Mouse (Mus musculus) intestine, embryonic 14.5 days (tissue): ENCODE measurements around the gene Zc3h12d. TPM values are rescaled to one million over a fixed set of nuclear protein-coding genes. Genes with fewer than 3 reads are reported as not detected.
A peak's percentile ranks its signal among the peaks of the same experiment; 100 is the strongest.

ENCODE experiments used
- ATAC-seq: fragments of 200-750 bp; cut with Nextera tagmentation; replicated peaks from 2 replicates; pipeline ENCODE4 v1.8.0; 2017; ENCODE audit warnings: low read depth, moderate number of reproducible peaks, moderate TSS enrichment, moderate library complexity; ENCODE audit not compliant: low FRiP score, low TSS enrichment
- DNase-seq: peaks from one replicate; pipeline ENCODE4 v3.0.0-alpha.2; 2018; ENCODE audit warnings: low spot score
- H3K27ac ChIP-seq: fragments of 300-500 bp; sonication (generic); 2 replicates; pipeline ENCODE4 v1.5.1; 2014; ENCODE audit warnings: low read depth, mild to moderate bottlenecking, control low read depth
- H3K27me3 ChIP-seq: fragments of 300-500 bp; sonication (generic); replicated peaks from 2 replicates; pipeline ENCODE4 v1.6.1; 2014; ENCODE audit warnings: low read length, control low read depth; ENCODE audit not compliant: control insufficient read depth, insufficient read depth
- H3K36me3 ChIP-seq: fragments of 300-500 bp; sonication (generic); 2 replicates; pipeline ENCODE4 v1.6.1; 2014; ENCODE audit warnings: low read length, control low read depth; ENCODE audit not compliant: control insufficient read depth, insufficient read depth
- H3K4me1 ChIP-seq: fragments of 300-500 bp; sonication (generic); replicated peaks from 2 replicates; pipeline ENCODE4 v1.6.1; 2014; ENCODE audit warnings: low read length, control low read depth, mixed read lengths; ENCODE audit not compliant: control insufficient read depth, insufficient read depth
- H3K4me2 ChIP-seq: fragments of 300-500 bp; sonication (generic); 2 replicates; pipeline ENCODE4 v1.6.1; 2014; ENCODE audit warnings: low read length
- H3K4me3 ChIP-seq: fragments of 300-500 bp; sonication (generic); 2 replicates; pipeline ENCODE4 v1.5.1; 2014; ENCODE audit warnings: low read depth, low read length, control low read depth, mixed read lengths
- H3K9ac ChIP-seq: fragments of 300-500 bp; sonication (generic); 2 replicates; pipeline ENCODE4 v1.6.1; 2014; ENCODE audit warnings: mild to moderate bottlenecking, low read length
- H3K9me3 ChIP-seq: fragments of 300-500 bp; sonication (generic); 2 replicates; pipeline ENCODE4 v1.6.1; 2016; ENCODE audit warnings: low read length, control low read depth; ENCODE audit not compliant: control insufficient read depth
- WGBS: fragments of 180-500 bp; shearing (Covaris S2); extraction: QIAGEN DNeasy Blood & Tissue Kit; methylation state at CpG from one replicate; pipeline ENCODE4 v1.1.7; 2014; 5-methylcytosine and 5-hydroxymethylcytosine counted together
- polyA plus RNA-seq: library from polyadenylated mRNA; unstranded; fragments of >200 nt; fragmentation: Nextera tagmentation; extraction: Ambion mirVana; gene quantifications from 2 replicates; pipeline ENCODE4 v1.2.1, GENCODE M21; 2014

Gene Zc3h12d
- polyA plus RNA-seq = 0.13 and 0.23 TPM in 2 replicates

DNA sequence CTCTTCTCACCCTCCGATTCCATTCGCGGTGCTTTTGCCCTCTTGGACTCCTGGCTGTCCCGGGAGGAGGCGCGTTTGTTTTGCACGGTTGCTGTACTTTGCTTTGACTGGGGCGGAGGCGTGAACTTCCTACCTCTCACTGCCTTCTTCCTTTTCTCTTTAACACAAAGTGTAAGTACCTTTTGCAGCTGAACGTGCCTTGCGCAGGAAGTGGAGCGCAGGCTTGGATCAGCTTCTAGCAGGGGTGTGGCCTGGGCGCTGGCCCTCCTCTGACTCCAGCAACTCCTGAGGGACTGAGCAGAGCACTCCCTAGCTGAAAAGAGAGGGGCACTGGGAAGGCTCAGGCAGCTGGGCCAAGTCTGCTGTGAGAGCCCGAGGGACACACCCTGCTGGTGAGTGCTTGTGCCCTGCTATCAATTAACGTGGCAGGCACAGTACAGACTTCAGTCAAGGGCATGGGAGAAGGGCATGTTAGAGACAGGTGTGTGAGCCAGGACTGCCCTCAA is at the start of gene Zc3h12d:
Gene Zc3h12d, plus strand, starts transcription at position 300 of the 506 bp plus-strand sequence.
- no peaks in the 10 kb centered on the region for H3K27me3 ChIP-seq
- no peaks in the 10 kb centered on the region for H3K36me3 ChIP-seq
- DNase-seq = peak; percentile 74
- no peaks in the 10 kb centered on the region for H3K4me1 ChIP-seq
- peak within 1 kb of the TSS; percentile 17; the same call in 1 of the 2 replicates for H3K4me3 ChIP-seq
- H3K9ac ChIP-seq = no peak within 1 kb of the TSS
- WGBS = 2% methylated on average over 15 of the region's 15 CpGs
- peak; percentile 81 for ATAC-seq
- no peaks in the 10 kb centered on the region for H3K9me3 ChIP-seq
- no peak within 1 kb of the TSS for H3K27ac ChIP-seq
- H3K4me2 ChIP-seq = peak within 1 kb of the TSS; percentile 45

DNA sequence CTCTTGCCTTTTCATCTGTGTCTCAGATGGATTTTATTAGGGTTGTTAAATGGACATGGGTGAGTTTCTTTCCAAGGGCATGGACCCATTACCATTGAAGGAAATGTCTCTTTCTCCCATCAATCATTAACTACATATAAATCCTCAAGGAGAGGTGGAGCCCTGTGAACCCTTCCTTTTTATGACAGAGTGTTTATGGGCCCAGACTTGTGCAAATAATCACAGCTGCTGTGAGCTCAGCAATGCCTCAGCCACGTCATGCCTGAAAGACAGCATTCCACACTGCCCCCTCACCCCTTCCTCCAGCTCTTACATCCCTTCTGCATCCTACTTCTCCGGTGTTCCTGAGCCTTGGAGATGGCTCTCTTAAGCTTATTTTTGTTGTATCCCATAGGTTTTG is 45.0 kb upstream of the Zc3h12d start:
- Histone ChIP-seq H3K36me3 (peaks cover 15% of the 10 kb centered on the region), H3K9me3 (no peaks in the 10 kb centered on the region), H3K4me1 (peaks cover 4% of the 10 kb centered on the region; the same call in 1 of the 2 replicates), H3K27me3 (no peaks in the 10 kb centered on the region), H3K4me2 (no peak overlapping the region), H3K9ac (no peak overlapping the region), H3K27ac (no peak overlapping the region), H3K4me3 (no peak overlapping the region)
- WGBS = 30% methylated on average over 2 of the region's 2 CpGs
- DNase-seq (no peak), ATAC-seq (peak; percentile 66)

DNA sequence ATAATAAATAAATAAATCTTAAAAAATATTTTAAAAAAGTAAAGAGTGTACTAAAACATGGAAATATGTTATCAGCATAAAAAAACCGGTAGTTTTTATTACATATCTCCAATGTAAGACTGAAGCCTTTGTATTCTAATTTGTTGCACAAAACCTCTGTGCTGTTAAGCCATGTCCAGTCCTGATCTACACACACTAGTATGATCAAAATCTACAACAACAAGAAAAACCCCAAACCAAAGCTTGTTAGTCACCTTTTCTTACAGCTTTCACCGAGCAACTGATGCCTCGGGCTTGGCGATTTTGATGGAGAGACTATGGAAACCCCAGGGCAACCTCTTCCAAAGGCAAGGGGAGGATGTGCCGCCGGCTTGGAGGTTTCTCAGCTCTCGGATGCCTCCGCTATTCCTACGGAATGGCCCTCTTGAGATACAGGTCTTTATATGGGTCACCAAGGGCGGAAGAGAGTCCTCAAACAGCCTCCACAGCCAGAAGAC is 40.0 kb upstream of the Zc3h12d start:
- peak overlapping the region; percentile 58 for H3K4me2 ChIP-seq
- under 1% methylated on average over 10 of the region's 10 CpGs for WGBS
- no peaks in the 10 kb centered on the region for H3K27me3 ChIP-seq
- DNase-seq = no peak
- H3K4me3 ChIP-seq = peak overlapping the region; percentile 100
- no peaks in the 10 kb centered on the region for H3K9me3 ChIP-seq
- H3K9ac ChIP-seq = peak overlapping the region; percentile 94
- ATAC-seq = peak; percentile 53; the same call in 1 of the 2 replicates
- peaks cover 11% of the 10 kb centered on the region for H3K4me1 ChIP-seq
- peaks cover 30% of the 10 kb centered on the region for H3K36me3 ChIP-seq
- peak overlapping the region; percentile 62; the same call in 1 of the 2 replicates for H3K27ac ChIP-seq

DNA sequence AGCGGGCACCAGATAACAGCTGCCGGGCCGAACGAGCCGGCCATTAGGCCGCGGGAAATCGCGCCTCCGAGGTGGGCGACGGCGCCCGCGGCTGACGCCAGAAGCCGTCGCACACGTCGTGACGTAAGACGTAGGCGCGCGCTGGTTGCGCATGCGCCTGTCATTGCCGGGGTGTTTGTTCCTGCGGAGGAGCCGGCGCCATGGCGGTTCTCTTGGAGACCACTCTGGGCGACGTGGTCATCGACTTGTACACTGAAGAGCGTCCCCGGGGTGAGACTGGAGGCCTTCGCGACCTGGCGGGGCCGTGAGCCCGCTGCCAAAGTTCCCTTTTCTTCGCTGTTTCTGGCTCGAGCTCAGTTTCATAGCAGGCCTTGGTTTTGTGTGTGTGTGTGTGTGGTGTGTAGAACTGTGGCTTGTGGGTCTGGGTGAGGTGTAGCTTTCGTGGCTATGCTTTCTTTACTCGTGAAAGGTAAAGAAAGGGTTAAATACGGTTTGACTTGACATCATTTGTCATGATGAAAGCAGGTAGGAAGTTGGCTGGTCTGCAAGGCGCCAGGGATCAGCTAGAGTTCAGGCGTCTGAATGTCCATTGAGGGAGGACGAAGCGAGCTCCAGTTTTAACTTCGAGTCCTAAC is 39.4 kb upstream of the Zc3h12d start, which contains the start of the genes Ginm1 and Ppil4:
Gene Ginm1, minus strand, starts transcription at position 74 of the 635 bp plus-strand sequence.
Gene Ppil4, plus strand, starts transcription at position 141 of the 635 bp plus-strand sequence.
- Histone ChIP-seq H3K9ac (peak within 1 kb of the TSS; percentile 94), H3K27me3 (no peaks in the 10 kb centered on the region), H3K4me1 (peaks cover 11% of the 10 kb centered on the region), H3K4me3 (peak within 1 kb of the TSS; percentile 100), H3K9me3 (no peaks in the 10 kb centered on the region), H3K27ac (peak within 1 kb of the TSS; percentile 62; the same call in 1 of the 2 replicates), H3K4me2 (peak within 1 kb of the TSS; percentile 95), H3K36me3 (peaks cover 35% of the 10 kb centered on the region)
- ATAC-seq (peak; percentile 91), DNase-seq (peak; percentile 91)
- WGBS = under 1% methylated on average over 52 of the region's 52 CpGs

DNA sequence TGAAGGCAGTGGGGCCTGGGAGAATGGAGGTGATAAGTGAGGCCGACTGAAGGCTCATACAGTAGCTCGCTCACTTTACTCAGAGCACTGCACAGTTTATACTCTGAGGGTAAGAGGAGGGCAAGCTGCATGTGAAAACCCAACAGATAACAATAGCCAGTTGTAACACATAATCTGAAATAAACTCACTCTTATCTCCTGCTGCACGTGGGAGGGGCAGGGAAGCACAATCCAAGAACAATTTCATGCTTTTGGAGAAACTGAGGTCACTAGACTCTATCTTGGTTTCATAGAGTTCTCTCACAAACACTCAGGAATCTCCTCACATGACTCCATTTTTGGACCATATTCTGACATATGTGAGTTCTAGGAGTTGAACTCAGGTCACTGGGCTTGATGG is 31.0 kb upstream of the Zc3h12d start:
- H3K27me3 ChIP-seq = no peaks in the 10 kb centered on the region
- DNase-seq (no peak), ATAC-seq (no peak)
- no peaks in the 10 kb centered on the region for H3K4me1 ChIP-seq
- H3K4me2 ChIP-seq = no peak overlapping the region
- no peak overlapping the region for H3K9ac ChIP-seq
- H3K36me3 ChIP-seq = peaks cover 96% of the 10 kb centered on the region
- 89% methylated on average over 3 of the region's 3 CpGs for WGBS
- no peak overlapping the region for H3K27ac ChIP-seq
- no peak overlapping the region for H3K4me3 ChIP-seq
- H3K9me3 ChIP-seq = no peaks in the 10 kb centered on the region

DNA sequence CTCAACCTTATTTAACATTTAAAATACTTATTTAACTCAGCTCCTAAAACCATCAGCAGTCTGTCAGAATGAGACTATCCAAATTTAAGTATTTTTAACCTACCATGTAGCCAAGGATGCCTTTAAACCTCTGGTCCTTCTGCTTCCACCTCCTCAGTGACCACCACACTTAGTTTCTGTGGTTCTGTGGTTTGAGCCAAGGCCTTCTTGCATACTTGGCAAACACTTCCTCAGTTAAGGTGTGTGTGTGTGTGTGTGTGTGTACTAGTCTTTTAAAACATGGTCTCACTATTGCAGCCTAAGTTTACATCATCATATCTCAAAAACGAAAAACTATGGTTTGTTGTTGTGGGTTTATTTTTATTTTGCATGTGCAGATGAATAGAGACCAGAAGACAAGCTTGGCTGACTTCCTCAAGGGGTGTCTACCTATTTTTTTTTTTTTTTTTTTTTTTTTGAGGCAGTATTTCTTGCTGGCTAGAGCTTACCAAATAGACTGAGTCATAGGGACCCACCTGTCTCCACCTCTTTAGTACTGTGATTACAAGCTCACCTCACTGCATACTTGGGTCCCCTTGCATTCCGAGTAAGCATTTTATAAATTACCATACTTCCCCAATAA is 29.6 kb upstream of the Zc3h12d start:
- 92% methylated on average over 2 of the region's 2 CpGs for WGBS
- Histone ChIP-seq H3K9me3 (no peaks in the 10 kb centered on the region), H3K36me3 (peaks cover 95% of the 10 kb centered on the region), H3K9ac (no peak overlapping the region), H3K27me3 (no peaks in the 10 kb centered on the region), H3K27ac (no peak overlapping the region), H3K4me3 (no peak overlapping the region), H3K4me2 (no peak overlapping the region), H3K4me1 (no peaks in the 10 kb centered on the region)
- ATAC-seq (no peak), DNase-seq (no peak)

DNA sequence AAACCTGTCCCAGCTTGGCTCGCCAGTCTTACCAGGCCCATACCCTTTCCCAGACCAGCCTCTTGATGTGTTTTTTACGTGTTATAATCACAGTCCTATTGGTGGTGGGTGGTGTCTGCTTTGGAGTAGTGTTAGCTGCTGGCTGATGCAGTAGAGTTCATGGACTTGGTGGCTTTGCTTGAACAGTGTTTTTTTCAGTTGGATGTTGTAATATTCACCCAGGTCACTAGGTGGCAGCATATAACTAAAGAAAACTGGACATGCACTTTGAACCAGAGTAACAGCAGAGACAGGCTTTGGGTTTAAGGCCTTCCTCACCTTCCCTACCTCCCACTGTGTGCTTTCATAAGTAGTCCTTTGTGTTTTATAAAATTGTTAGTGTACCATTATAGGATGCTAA is 22.3 kb upstream of the Zc3h12d start:
- H3K4me2 ChIP-seq = no peak overlapping the region
- H3K9ac ChIP-seq = no peak overlapping the region
- H3K4me3 ChIP-seq = no peak overlapping the region
- no peak overlapping the region for H3K27ac ChIP-seq
- 0 out of 2 replicates have a peak, but pooled peaks have one; percentile 23 for ATAC-seq
- no peaks in the 10 kb centered on the region for H3K4me1 ChIP-seq
- no peaks in the 10 kb centered on the region for H3K9me3 ChIP-seq
- H3K27me3 ChIP-seq = no peaks in the 10 kb centered on the region
- peak; percentile 77 for DNase-seq
- peaks cover 82% of the 10 kb centered on the region for H3K36me3 ChIP-seq
- 45% methylated on average over 2 of the region's 2 CpGs for WGBS

DNA sequence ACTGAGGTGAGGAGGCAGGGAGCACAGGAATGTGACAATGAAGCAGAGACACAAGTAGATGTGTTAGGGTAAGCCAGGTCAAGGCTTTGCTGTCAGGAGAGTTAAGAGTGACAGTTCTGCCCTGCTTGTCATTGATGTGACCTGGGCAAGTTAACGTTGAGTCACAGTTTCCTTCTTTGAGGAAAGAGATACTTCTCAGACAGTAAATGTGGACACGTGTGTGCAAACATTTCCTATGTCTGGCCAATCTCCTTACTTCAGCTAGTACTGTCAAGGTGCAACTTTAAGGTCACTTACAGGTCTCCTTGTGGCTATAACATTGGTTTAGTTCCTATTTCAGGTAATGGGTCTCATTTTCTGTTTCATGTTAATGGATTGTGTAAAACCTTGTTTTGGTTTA is 15.8 kb upstream of the Zc3h12d start:
- no peak for DNase-seq
- Histone ChIP-seq H3K36me3 (peaks cover 94% of the 10 kb centered on the region), H3K4me3 (no peak overlapping the region), H3K27ac (no peak overlapping the region), H3K9ac (no peak overlapping the region), H3K9me3 (no peaks in the 10 kb centered on the region), H3K27me3 (no peaks in the 10 kb centered on the region), H3K4me1 (no peaks in the 10 kb centered on the region), H3K4me2 (no peak overlapping the region)
- WGBS = 80% methylated on average over 2 of the region's 2 CpGs
- no peak for ATAC-seq
